Mouse (Mus musculus) left cerebral cortex, postnatal 36 days (tissue): ENCODE data around the gene Bdh2. TPM values are rescaled to one million over a fixed set of nuclear protein-coding genes. Genes with fewer than 3 reads are reported as not detected.
A peak's percentile ranks its signal among the peaks of the same experiment; 100 is the strongest.

Experiments
- DNase-seq, 2 experiments: peaks; one replicate each; pipeline ENCODE4 v3.0.0; 2021 to 2022; ENCODE audit warnings: low spot score in 2 of 2, mixed read lengths in 1 of 2
- intact Hi-C: fragments of 180-260 bp; cut with DNase I; formaldehyde crosslinking; loops from one replicate; pipeline ENCODE4 v1.15.1; 2025
- total RNA-seq, 2 experiments: library from RNA; stranded (reverse); gene quantifications; 2 replicates each; pipeline ENCODE4 v1.2.3; 2021

The Bdh2 gene
- total RNA-seq: 1 to 10 TPM; 2.2 to 4.3 TPM

GRCm38 (mm10) chr3:135280669-135281415 is at the start of gene Bdh2:
Gene Bdh2, plus strand, starts transcription at chr3:135281221.
- intact Hi-C loops: loop anchor here (5.0 to 10.0 kb wide), 2 partner anchors 451 to 594 kb away; no protein-coding TSS in a partner anchor

GRCm38 (mm10) chr3:135232058-135232457 is 49.0 kb upstream of the Bdh2 start:
- intact Hi-C loops: no loop called here
- DNase-seq: no peak

More at GRCm38 (mm10) chr3:135280669-135281415, at the start of gene Bdh2:
- peak; percentile 47 to 70 for DNase-seq

- no peak for DNase-seq
- intact Hi-C loops: no loop called here
Measured at GRCm38 (mm10) chr3:135232462-135232861, 48.6 kb upstream of the Bdh2 start.

GRCm38 (mm10) chr3:135245733-135246132 is 35.3 kb upstream of the Bdh2 start:
- intact Hi-C loops: no loop called here
- DNase-seq: no peak

GRCm38 (mm10) chr3:135246828-135247227 is 34.2 kb upstream of the Bdh2 start:
- DNase-seq: no peak
- intact Hi-C loops: no loop called here

GRCm38 (mm10) chr3:135249104-135249503 is 31.9 kb upstream of the Bdh2 start:
- intact Hi-C loops: no loop called here
- no peak for DNase-seq

- intact Hi-C loops: no loop called here
- DNase-seq: no peak
Measured at GRCm38 (mm10) chr3:135251825-135252224, 29.2 kb upstream of the Bdh2 start.

- no peak for DNase-seq
- intact Hi-C loops: no loop called here
Measured at GRCm38 (mm10) chr3:135254784-135255183, 26.2 kb upstream of the Bdh2 start.

- intact Hi-C loops: no loop called here
- no peak for DNase-seq
Measured at GRCm38 (mm10) chr3:135258919-135259318, 22.1 kb upstream of the Bdh2 start.

- DNase-seq: no peak
- intact Hi-C loops: no loop called here
Measured at GRCm38 (mm10) chr3:135260233-135260632, 20.8 kb upstream of the Bdh2 start.

GRCm38 (mm10) chr3:135268616-135269015 is 12.4 kb upstream of the Bdh2 start:
- DNase-seq: no peak
- intact Hi-C loops: no loop called here

- intact Hi-C loops: no loop called here
- no peak for DNase-seq
Measured at GRCm38 (mm10) chr3:135269391-135269990, 11.5 kb upstream of the Bdh2 start.

- intact Hi-C loops: no loop called here
- DNase-seq: no peak
Measured at GRCm38 (mm10) chr3:135272627-135273026, 8.4 kb upstream of the Bdh2 start.

GRCm38 (mm10) chr3:135273047-135273446 is 8.0 kb upstream of the Bdh2 start:
- DNase-seq: no peak
- intact Hi-C loops: no loop called here

GRCm38 (mm10) chr3:135280160-135280559 is 861 bp upstream of the Bdh2 start:
- intact Hi-C loops: loop anchor here (5.0 to 10.0 kb wide), 2 partner anchors 452 to 595 kb away; no protein-coding TSS in a partner anchor
- no peak for DNase-seq

GRCm38 (mm10) chr3:135281701-135282100 is 680 bp downstream of the Bdh2 start:
- no peak for DNase-seq
- intact Hi-C loops: loop anchor here (5.0 to 10.0 kb wide), 2 partner anchors 451 to 593 kb away; no protein-coding TSS in a partner anchor

GRCm38 (mm10) chr3:135285256-135285655 is 4.2 kb downstream of the Bdh2 start:
- no peak for DNase-seq
- intact Hi-C loops: loop anchor here (10.0 kb wide), 1 partner anchor 590 kb away; no protein-coding TSS in a partner anchor

- intact Hi-C loops: loop anchor here (10.0 kb wide), 1 partner anchor 589 kb away; no protein-coding TSS in a partner anchor
- DNase-seq: no peak
Measured at GRCm38 (mm10) chr3:135285807-135286206, 4.8 kb downstream of the Bdh2 start.

- no peak for DNase-seq
- intact Hi-C loops: loop anchor here (2.0 to 10.0 kb wide), 2 partner anchors 425 to 587 kb away; no protein-coding TSS in a partner anchor
Measured at GRCm38 (mm10) chr3:135288138-135288750, 7.2 kb downstream of the Bdh2 start.

GRCm38 (mm10) chr3:135289148-135289547 is 8.1 kb downstream of the Bdh2 start:
- intact Hi-C loops: loop anchor here (2.0 to 10.0 kb wide), 2 partner anchors 424 to 586 kb away; no protein-coding TSS in a partner anchor
- DNase-seq: no peak
